Mouse (Mus musculus): Measurements from ENCODE around the gene Olfr362. TPM values are rescaled to one million over a fixed set of nuclear protein-coding genes. Genes with fewer than 3 reads are reported as not detected.
"Not testable (repeated sequence)": the region's sequence is repeated elsewhere in the genome, so short reads cannot be mapped to it uniquely, and the experiment has no call there.

Olfr362 gene
- total RNA-seq (2014; rRNA removed; ENCODE audit: low replicate concordance), result not detected in 2 replicates
- polyA plus RNA-seq (2015; fragmentation: Nextera tagmentation; extraction: Ambion mirVana), result not detected in 2 replicates

- no peak for DNase-seq (ENCODE audit: low spot score)
- Histone ChIP-seq H3K9me3 (replicated peaks; ENCODE audit: control insufficient read depth, low read length) (peaks cover 9% of the 10 kb centered on the region; the same call in 1 of the 2 replicates), H3K4me2 (ENCODE audit: low read depth, low read length) (no peak within 1 kb of the TSS), H3K27me3 (ENCODE audit: control insufficient read depth, insufficient read depth, low read length) (no peaks in the 10 kb centered on the region), H3K36me3 (replicated peaks; ENCODE audit: control insufficient read depth, insufficient read depth, low read length) (no peaks in the 10 kb centered on the region), H3K9ac (replicated peaks; ENCODE audit: low read depth, low read length) (no peak within 1 kb of the TSS), H3K4me1 (ENCODE audit: control insufficient read depth, insufficient read depth) (no peaks in the 10 kb centered on the region), H3K4me3 (ENCODE audit: low read depth, low read length) (no peak within 1 kb of the TSS), H3K27ac (ENCODE audit: low read depth) (no peak within 1 kb of the TSS)
- WGBS, result 91% methylated on average over 1 of the region's 1 CpGs
- no peak for ATAC-seq (ENCODE audit: insufficient read depth, low read depth)
- no peak for TF ChIP-seq EP300 (IDR thresholded peaks at IDR 0.05; ENCODE audit: low read depth)
- TF ChIP-seq CTCF (IDR thresholded peaks at IDR 0.05; ENCODE audit: low read depth), result no peak
Measured at GRCm38 (mm10) chr2:37117810-37118209, at the start of gene Olfr362. Gene Olfr362 (minus strand): TSS chr2:37117910.

GRCm38 (mm10) chr2:37139022-37139421, 21.3 kb upstream of the Olfr362 start, which contains the start of gene Olfr364-ps1:
Gene Olfr364-ps1 (plus strand): TSS chr2:37139322.
- Histone ChIP-seq H3K27me3 (ENCODE audit: control insufficient read depth, insufficient read depth, low read length) (no peaks in the 10 kb centered on the region), H3K4me3 (ENCODE audit: low read depth, low read length) (no peak within 1 kb of the TSS), H3K9ac (replicated peaks; ENCODE audit: low read depth, low read length) (no peak within 1 kb of the TSS), H3K27ac (ENCODE audit: low read depth) (no peak within 1 kb of the TSS), H3K4me2 (ENCODE audit: low read depth, low read length) (no peak within 1 kb of the TSS), H3K9me3 (replicated peaks; ENCODE audit: control insufficient read depth, low read length) (0 out of 2 replicates have a peak, but pooled peaks cover 4% of the 10 kb centered on the region), H3K4me1 (ENCODE audit: control insufficient read depth, insufficient read depth) (no peaks in the 10 kb centered on the region), H3K36me3 (replicated peaks; ENCODE audit: control insufficient read depth, insufficient read depth, low read length) (no peaks in the 10 kb centered on the region)
- TF ChIP-seq CTCF (IDR thresholded peaks at IDR 0.05; ENCODE audit: low read depth) (no peak), EP300 (IDR thresholded peaks at IDR 0.05; ENCODE audit: low read depth) (no peak)
- ATAC-seq (ENCODE audit: insufficient read depth, low read depth), result no peak
- 74% methylated on average over 3 of the region's 3 CpGs for WGBS
- DNase-seq (ENCODE audit: low spot score), result no peak

GRCm38 (mm10) chr2:37089190-37089589, 28.5 kb downstream of the Olfr362 start, which contains the start of gene Olfr361:
Gene Olfr361 (minus strand): TSS chr2:37089290.
- not testable (repeated sequence) for H3K27ac ChIP-seq (ENCODE audit: low read depth); H3K4me2 ChIP-seq (ENCODE audit: low read depth, low read length); DNase-seq (ENCODE audit: low spot score); H3K36me3 ChIP-seq (replicated peaks; ENCODE audit: control insufficient read depth, insufficient read depth, low read length); H3K4me1 ChIP-seq (ENCODE audit: control insufficient read depth, insufficient read depth); H3K9ac ChIP-seq (replicated peaks; ENCODE audit: low read depth, low read length); H3K4me3 ChIP-seq (ENCODE audit: low read depth, low read length); H3K9me3 ChIP-seq (replicated peaks; ENCODE audit: control insufficient read depth, low read length); H3K27me3 ChIP-seq (ENCODE audit: control insufficient read depth, insufficient read depth, low read length); ATAC-seq (ENCODE audit: insufficient read depth, low read depth)
- 25% methylated on average over 1 of the region's 1 CpGs for WGBS

- Histone ChIP-seq H3K4me2 (ENCODE audit: low read depth, low read length) (no peak within 1 kb of the TSS), H3K36me3 (replicated peaks; ENCODE audit: control insufficient read depth, insufficient read depth, low read length) (no peaks in the 10 kb centered on the region), H3K4me1 (ENCODE audit: control insufficient read depth, insufficient read depth) (no peaks in the 10 kb centered on the region), H3K9ac (replicated peaks; ENCODE audit: low read depth, low read length) (no peak within 1 kb of the TSS), H3K27me3 (ENCODE audit: control insufficient read depth, insufficient read depth, low read length) (no peaks in the 10 kb centered on the region), H3K9me3 (replicated peaks; ENCODE audit: control insufficient read depth, low read length) (no peaks in the 10 kb centered on the region; the same call in 1 of the 2 replicates), H3K27ac (ENCODE audit: low read depth) (no peak within 1 kb of the TSS), H3K4me3 (ENCODE audit: low read depth, low read length) (no peak within 1 kb of the TSS)
- TF ChIP-seq EP300 (IDR thresholded peaks at IDR 0.05; ENCODE audit: low read depth) (no peak), CTCF (IDR thresholded peaks at IDR 0.05; ENCODE audit: low read depth) (no peak)
- no peak for DNase-seq (ENCODE audit: low spot score)
- ATAC-seq (ENCODE audit: insufficient read depth, low read depth), result no peak
Measured at GRCm38 (mm10) chr2:37065446-37065845, 52.3 kb downstream of the Olfr362 start, which contains the start of gene Olfr360. Gene Olfr360 (plus strand): TSS chr2:37065746.

Other genes with a start within 250 kb of the Olfr362 start
- not detected in 2 replicates for gene Olfr352, start 249.4 kb downstream of the Olfr362 start, total RNA-seq (2014; rRNA removed; ENCODE audit: low replicate concordance)
- gene Olfr352, start 249.4 kb downstream of the Olfr362 start, polyA plus RNA-seq (2015; fragmentation: Nextera tagmentation; extraction: Ambion mirVana), result not detected in 2 replicates
- not detected in 2 replicates for gene Olfr353, start 225.0 kb downstream of the Olfr362 start, total RNA-seq (2014; rRNA removed; ENCODE audit: low replicate concordance)
- not detected in 2 replicates for gene Olfr353, start 225.0 kb downstream of the Olfr362 start, polyA plus RNA-seq (2015; fragmentation: Nextera tagmentation; extraction: Ambion mirVana)
- gene Olfr354, start 212.2 kb downstream of the Olfr362 start, total RNA-seq (2014; rRNA removed; ENCODE audit: low replicate concordance), result not detected in 2 replicates
- not detected in 2 replicates for gene Olfr354, start 212.2 kb downstream of the Olfr362 start, polyA plus RNA-seq (2015; fragmentation: Nextera tagmentation; extraction: Ambion mirVana)
- not detected in 2 replicates for gene Olfr355, start 189.0 kb downstream of the Olfr362 start, total RNA-seq (2014; rRNA removed; ENCODE audit: low replicate concordance)
- gene Olfr355, start 189.0 kb downstream of the Olfr362 start, polyA plus RNA-seq (2015; fragmentation: Nextera tagmentation; extraction: Ambion mirVana), result not detected in 2 replicates
- gene Olfr356, start 180.8 kb downstream of the Olfr362 start, total RNA-seq (2014; rRNA removed; ENCODE audit: low replicate concordance), result not detected in 2 replicates
- not detected in 2 replicates for gene Olfr356, start 180.8 kb downstream of the Olfr362 start, polyA plus RNA-seq (2015; fragmentation: Nextera tagmentation; extraction: Ambion mirVana)
- gene Olfr357, start 124.1 kb downstream of the Olfr362 start, total RNA-seq (2014; rRNA removed; ENCODE audit: low replicate concordance), result not detected in 2 replicates
- gene Olfr357, start 124.1 kb downstream of the Olfr362 start, polyA plus RNA-seq (2015; fragmentation: Nextera tagmentation; extraction: Ambion mirVana), result not detected in 2 replicates
- gene Olfr358, start 108.6 kb downstream of the Olfr362 start, total RNA-seq (2014; rRNA removed; ENCODE audit: low replicate concordance), result not detected in 2 replicates
- not detected in 2 replicates for gene Olfr358, start 108.6 kb downstream of the Olfr362 start, polyA plus RNA-seq (2015; fragmentation: Nextera tagmentation; extraction: Ambion mirVana)
- not detected in 2 replicates for gene Olfr360, start 52.2 kb downstream of the Olfr362 start, total RNA-seq (2014; rRNA removed; ENCODE audit: low replicate concordance)
- not detected in 2 replicates for gene Olfr360, start 52.2 kb downstream of the Olfr362 start, polyA plus RNA-seq (2015; fragmentation: Nextera tagmentation; extraction: Ambion mirVana)
- not detected in 2 replicates for gene Olfr361, start 28.6 kb downstream of the Olfr362 start, total RNA-seq (2014; rRNA removed; ENCODE audit: low replicate concordance)
- gene Olfr361, start 28.6 kb downstream of the Olfr362 start, polyA plus RNA-seq (2015; fragmentation: Nextera tagmentation; extraction: Ambion mirVana), result not detected in 2 replicates
- not detected in 2 replicates for gene Olfr364-ps1, start 21.4 kb upstream of the Olfr362 start, total RNA-seq (2014; rRNA removed; ENCODE audit: low replicate concordance)
- not detected in 2 replicates for gene Olfr364-ps1, start 21.4 kb upstream of the Olfr362 start, polyA plus RNA-seq (2015; fragmentation: Nextera tagmentation; extraction: Ambion mirVana)
- not detected in 2 replicates for gene Olfr365, start 70.3 kb upstream of the Olfr362 start, total RNA-seq (2014; rRNA removed; ENCODE audit: low replicate concordance)
- gene Olfr365, start 70.3 kb upstream of the Olfr362 start, polyA plus RNA-seq (2015; fragmentation: Nextera tagmentation; extraction: Ambion mirVana), result not detected in 2 replicates
- gene Olfr366, start 93.7 kb upstream of the Olfr362 start, total RNA-seq (2014; rRNA removed; ENCODE audit: low replicate concordance), result not detected in 2 replicates
- gene Olfr366, start 93.7 kb upstream of the Olfr362 start, polyA plus RNA-seq (2015; fragmentation: Nextera tagmentation; extraction: Ambion mirVana), result not detected in 2 replicates
- gene Olfr368, start 208.6 kb upstream of the Olfr362 start, total RNA-seq (2014; rRNA removed; ENCODE audit: low replicate concordance), result not detected in 2 replicates
- gene Olfr368, start 208.6 kb upstream of the Olfr362 start, polyA plus RNA-seq (2015; fragmentation: Nextera tagmentation; extraction: Ambion mirVana), result not detected in 2 replicates
- 22.8 and 29.3 TPM in 2 replicates for gene Pdcl, start 241.4 kb upstream of the Olfr362 start, total RNA-seq (2014; rRNA removed; ENCODE audit: low replicate concordance)
- 27.6 and 29.0 TPM in 2 replicates for gene Pdcl, start 241.4 kb upstream of the Olfr362 start, polyA plus RNA-seq (2015; fragmentation: Nextera tagmentation; extraction: Ambion mirVana)

Measured in heart, postnatal 0 days (tissue).